Mouse (Mus musculus) right cerebral cortex, adult 18-20 months (tissue): ENCODE data around the gene Fsip1.
A peak's percentile ranks its signal among the peaks of the same experiment; 100 is the strongest.
"Not testable (repeated sequence)": the region's sequence is repeated elsewhere in the genome, so short reads cannot be mapped to it uniquely, and the experiment has no call there.

Source experiments
- DNase-seq: peaks from one replicate; pipeline ENCODE4 v3.0.0; 2022; ENCODE audit warnings: mixed read lengths

Gene Fsip1

GRCm38 (mm10) chr2:118168225-118168624 lies 88.5 kb downstream of the Fsip1 start:
- no peak for DNase-seq

GRCm38 (mm10) chr2:118167731-118168130 lies 89.0 kb downstream of the Fsip1 start:
- DNase-seq = no peak

- no peak for DNase-seq
Measured at GRCm38 (mm10) chr2:118165691-118166090, 91.1 kb downstream of the Fsip1 start.

- no peak for DNase-seq
Measured at GRCm38 (mm10) chr2:118164137-118164536, 92.6 kb downstream of the Fsip1 start.

GRCm38 (mm10) chr2:118162486-118162885 lies 94.3 kb downstream of the Fsip1 start:
- DNase-seq = no peak

GRCm38 (mm10) chr2:118160991-118161390 lies 95.8 kb downstream of the Fsip1 start:
- no peak for DNase-seq

- DNase-seq = no peak
Measured at GRCm38 (mm10) chr2:118160547-118160946, 96.2 kb downstream of the Fsip1 start.

- DNase-seq = no peak
Measured at GRCm38 (mm10) chr2:118159126-118159525, 97.6 kb downstream of the Fsip1 start.

GRCm38 (mm10) chr2:118158095-118158494 lies 98.7 kb downstream of the Fsip1 start:
- DNase-seq = no peak

GRCm38 (mm10) chr2:118149855-118150563 lies 106.8 kb downstream of the Fsip1 start:
- peak; percentile 65 for DNase-seq

GRCm38 (mm10) chr2:118148321-118149142 lies 108.2 kb downstream of the Fsip1 start:
- no peak for DNase-seq

GRCm38 (mm10) chr2:118147749-118148148 lies 109.0 kb downstream of the Fsip1 start:
- DNase-seq = not testable (repeated sequence)

- DNase-seq = no peak
Measured at GRCm38 (mm10) chr2:118141651-118142050, 115.1 kb downstream of the Fsip1 start.

GRCm38 (mm10) chr2:118139261-118139660 lies 117.5 kb downstream of the Fsip1 start:
- DNase-seq = no peak

GRCm38 (mm10) chr2:118137776-118138175 lies 119.0 kb downstream of the Fsip1 start:
- DNase-seq = no peak

- no peak for DNase-seq
Measured at GRCm38 (mm10) chr2:118137071-118137470, 119.7 kb downstream of the Fsip1 start.

GRCm38 (mm10) chr2:118128313-118128712 lies 128.5 kb downstream of the Fsip1 start:
- DNase-seq = no peak

- DNase-seq = no peak
Measured at GRCm38 (mm10) chr2:118127516-118128288, 129.1 kb downstream of the Fsip1 start.

GRCm38 (mm10) chr2:118125943-118126470 lies 130.8 kb downstream of the Fsip1 start:
- no peak for DNase-seq

- no peak for DNase-seq
Measured at GRCm38 (mm10) chr2:118125211-118125939, 131.4 kb downstream of the Fsip1 start.

GRCm38 (mm10) chr2:118124437-118124836 lies 132.3 kb downstream of the Fsip1 start:
- no peak for DNase-seq

GRCm38 (mm10) chr2:118123743-118124142 lies 133.0 kb downstream of the Fsip1 start:
- DNase-seq = no peak
